Mouse (Mus musculus) midbrain, embryonic 11.5 days (tissue): ENCODE results near the gene Upp2. TPM values are rescaled to one million over a fixed set of nuclear protein-coding genes. Genes with fewer than 3 reads are reported as not detected.

Experiments
- ATAC-seq: fragments of 200-750 bp; cut with Nextera tagmentation; 2 replicates; pipeline ENCODE4 v1.8.0; 2017; ENCODE audit warnings: moderate TSS enrichment, moderate library complexity; ENCODE audit not compliant: low FRiP score
- DNase-seq: peaks from one replicate; pipeline ENCODE4 v3.0.0; 2015; ENCODE audit warnings: low spot score; ENCODE audit errors: missing footprints
- H3K27ac ChIP-seq: fragments of 300-500 bp; sonication (generic); 2 replicates; pipeline ENCODE4 v1.5.1; 2014; ENCODE audit warnings: low read depth, low read length
- H3K27me3 ChIP-seq: fragments of 300-500 bp; sonication (generic); 2 replicates; pipeline ENCODE4 v1.6.1; 2014; ENCODE audit warnings: mild to moderate bottlenecking, low read length, moderate library complexity, mixed read lengths; ENCODE audit not compliant: control insufficient read depth, insufficient read depth
- H3K36me3 ChIP-seq: fragments of 300-500 bp; sonication (generic); 2 replicates; pipeline ENCODE4 v1.6.1; 2014; ENCODE audit warnings: mild to moderate bottlenecking, low read length, moderate library complexity, mixed read lengths; ENCODE audit not compliant: control insufficient read depth, insufficient read depth
- H3K4me1 ChIP-seq: fragments of 300-500 bp; sonication (generic); 2 replicates; pipeline ENCODE4 v1.6.1; 2014; ENCODE audit warnings: low read length; ENCODE audit not compliant: control insufficient read depth, insufficient read depth
- H3K4me2 ChIP-seq: fragments of 300-500 bp; sonication (generic); 2 replicates; pipeline ENCODE4 v1.6.1; 2014; ENCODE audit warnings: mild to moderate bottlenecking, moderate library complexity
- H3K4me3 ChIP-seq: fragments of 300-500 bp; sonication (generic); 2 replicates; pipeline ENCODE4 v1.5.1; 2014; ENCODE audit warnings: low read depth, low read length
- H3K9ac ChIP-seq: fragments of 300-500 bp; sonication (generic); 2 replicates; pipeline ENCODE4 v1.6.1; 2014; ENCODE audit warnings: low read length
- H3K9me3 ChIP-seq: fragments of 300-500 bp; sonication (generic); 2 replicates; pipeline ENCODE4 v1.6.1; 2016; ENCODE audit warnings: low read length; ENCODE audit not compliant: control insufficient read depth
- WGBS: fragments of 180-500 bp; shearing (Covaris S2); extraction: QIAGEN DNeasy Blood & Tissue Kit; methylation state at CpG from one replicate; pipeline ENCODE4 v1.1.7; 2014; 5-methylcytosine and 5-hydroxymethylcytosine counted together
- polyA plus RNA-seq: library from polyadenylated mRNA; unstranded; fragments of >200 nt; fragmentation: Nextera tagmentation; extraction: Ambion mirVana; gene quantifications from 2 replicates; pipeline ENCODE4 v1.2.1, GENCODE M21; 2014

The Upp2 gene
- polyA plus RNA-seq, 1 experiment from 2014 or later = 4.7 TPM

DNA sequence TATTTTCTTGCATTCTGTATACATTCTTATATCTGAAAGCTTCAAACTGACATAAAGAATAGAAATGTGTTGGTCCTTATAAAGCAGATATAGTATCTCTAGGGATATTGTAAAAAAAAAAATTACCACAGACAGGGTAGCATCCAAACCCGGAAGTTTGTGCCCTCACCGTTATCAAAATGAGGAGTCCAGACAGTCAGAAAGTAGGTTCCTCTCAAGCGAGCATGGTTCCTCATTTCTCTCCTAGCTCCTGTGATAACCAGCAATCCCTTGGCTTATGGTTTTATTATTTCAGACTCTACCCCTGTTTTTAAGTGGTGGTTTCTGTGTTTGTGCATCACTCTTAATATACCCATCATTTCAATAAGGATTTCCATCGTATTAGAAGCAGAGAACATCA lies 134.5 kb downstream of the Upp2 start:
- no peak for DNase-seq
- no peaks in the 10 kb centered on the region for H3K4me1 ChIP-seq
- H3K4me2 ChIP-seq = no peak overlapping the region
- H3K4me3 ChIP-seq = no peak overlapping the region
- H3K9me3 ChIP-seq = no peaks in the 10 kb centered on the region
- no peak for ATAC-seq
- H3K27me3 ChIP-seq = no peaks in the 10 kb centered on the region
- H3K27ac ChIP-seq = no peak overlapping the region
- no peak overlapping the region for H3K9ac ChIP-seq
- H3K36me3 ChIP-seq = no peaks in the 10 kb centered on the region
- 89% methylated on average over 4 of the region's 4 CpGs for WGBS

DNA sequence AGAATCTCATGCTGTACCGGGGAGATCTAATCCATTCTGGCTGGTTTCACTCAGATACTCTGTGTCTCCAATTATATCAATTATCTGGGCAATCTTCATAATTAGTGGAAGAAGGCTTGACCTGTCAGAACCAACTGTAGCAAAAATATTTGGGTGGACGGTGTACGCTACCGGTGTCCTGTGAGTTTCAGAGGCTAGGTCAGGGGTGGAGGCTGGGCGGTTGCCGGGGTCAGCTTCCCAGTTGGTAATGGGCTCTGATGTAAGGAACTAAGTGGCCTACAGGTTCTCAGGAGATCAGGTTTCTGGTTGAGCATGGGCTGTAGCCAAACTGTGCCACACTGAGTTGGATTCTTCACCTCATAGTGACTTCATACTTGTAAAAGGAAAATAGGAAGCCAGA lies 136.1 kb downstream of the Upp2 start:
- no peak overlapping the region for H3K27ac ChIP-seq
- no peaks in the 10 kb centered on the region for H3K4me1 ChIP-seq
- 88% methylated on average over 6 of the region's 6 CpGs for WGBS
- no peak overlapping the region for H3K4me2 ChIP-seq
- ATAC-seq (no peak), DNase-seq (no peak)
- H3K27me3 ChIP-seq = no peaks in the 10 kb centered on the region
- H3K9ac ChIP-seq = no peak overlapping the region
- H3K4me3 ChIP-seq = no peak overlapping the region
- no peaks in the 10 kb centered on the region for H3K36me3 ChIP-seq
- no peaks in the 10 kb centered on the region for H3K9me3 ChIP-seq

DNA sequence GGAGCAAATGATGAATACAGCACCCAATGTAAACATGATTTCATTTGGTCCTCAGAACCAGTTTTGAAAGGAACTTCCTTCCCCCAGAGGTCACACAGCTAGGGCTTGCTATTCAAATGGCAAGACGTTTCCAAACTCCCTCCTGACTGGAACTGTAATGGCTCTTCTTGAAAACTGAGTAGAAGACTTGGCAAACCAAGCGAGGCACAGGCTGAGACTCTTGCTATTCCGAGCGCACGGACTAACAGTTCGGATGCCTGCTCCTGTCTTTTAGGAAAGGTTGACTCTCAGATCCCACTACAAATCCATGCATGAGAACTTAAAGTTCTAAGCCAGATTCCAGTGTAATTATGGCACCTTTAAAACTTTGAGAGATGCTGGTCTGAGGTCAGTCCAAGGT lies 136.5 kb downstream of the Upp2 start:
- Histone ChIP-seq H3K4me1 (no peaks in the 10 kb centered on the region), H3K9ac (no peak overlapping the region), H3K27me3 (no peaks in the 10 kb centered on the region), H3K9me3 (no peaks in the 10 kb centered on the region), H3K4me3 (no peak overlapping the region), H3K4me2 (no peak overlapping the region), H3K36me3 (no peaks in the 10 kb centered on the region), H3K27ac (no peak overlapping the region)
- 88% methylated on average over 6 of the region's 6 CpGs for WGBS
- ATAC-seq = no peak
- no peak for DNase-seq

DNA sequence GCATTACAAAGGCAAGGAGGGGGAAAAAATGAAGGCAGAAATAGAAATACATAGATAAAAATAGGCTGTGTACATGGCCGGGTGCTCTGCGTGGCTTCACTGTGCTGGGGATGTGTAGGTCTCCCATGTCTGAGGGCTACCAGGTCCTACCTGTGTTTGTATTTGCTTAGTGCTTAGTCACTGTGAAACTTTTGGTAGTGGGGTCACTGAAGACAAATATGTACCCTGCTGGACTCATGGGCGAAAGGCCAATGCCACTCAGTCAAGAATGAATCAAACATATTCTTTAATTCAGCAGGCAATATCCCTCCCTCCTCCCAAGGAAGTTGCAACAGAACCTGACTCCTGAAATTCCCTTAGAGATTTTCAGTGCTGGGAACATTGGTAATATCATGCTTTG lies 137.5 kb downstream of the Upp2 start:
- no peak overlapping the region for H3K4me3 ChIP-seq
- H3K9me3 ChIP-seq = no peaks in the 10 kb centered on the region
- WGBS = 90% methylated on average over 3 of the region's 3 CpGs
- no peaks in the 10 kb centered on the region for H3K27me3 ChIP-seq
- no peak for DNase-seq
- no peak overlapping the region for H3K4me2 ChIP-seq
- no peak overlapping the region for H3K27ac ChIP-seq
- no peak for ATAC-seq
- H3K4me1 ChIP-seq = no peaks in the 10 kb centered on the region
- no peaks in the 10 kb centered on the region for H3K36me3 ChIP-seq
- H3K9ac ChIP-seq = no peak overlapping the region

DNA sequence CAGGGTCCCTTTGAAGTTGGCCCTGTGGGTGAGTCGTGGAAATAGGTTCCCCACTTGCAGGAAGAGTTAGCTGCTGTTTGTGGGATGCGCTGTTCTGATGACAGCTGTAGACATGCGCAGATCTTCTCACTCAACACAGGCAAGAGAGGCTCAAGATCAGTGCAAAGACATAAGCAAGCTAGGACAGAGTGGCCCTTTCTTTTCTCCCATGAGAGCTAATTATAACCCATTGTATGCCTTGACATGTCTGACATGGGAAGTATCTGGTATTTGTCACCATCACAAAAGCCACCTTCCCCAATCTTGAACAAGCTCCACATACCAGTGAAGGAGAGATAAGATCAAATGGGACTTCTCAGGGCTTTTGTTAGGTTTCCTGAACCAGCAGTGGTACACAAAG lies 140.6 kb downstream of the Upp2 start:
- H3K9ac ChIP-seq = no peak overlapping the region

DNA sequence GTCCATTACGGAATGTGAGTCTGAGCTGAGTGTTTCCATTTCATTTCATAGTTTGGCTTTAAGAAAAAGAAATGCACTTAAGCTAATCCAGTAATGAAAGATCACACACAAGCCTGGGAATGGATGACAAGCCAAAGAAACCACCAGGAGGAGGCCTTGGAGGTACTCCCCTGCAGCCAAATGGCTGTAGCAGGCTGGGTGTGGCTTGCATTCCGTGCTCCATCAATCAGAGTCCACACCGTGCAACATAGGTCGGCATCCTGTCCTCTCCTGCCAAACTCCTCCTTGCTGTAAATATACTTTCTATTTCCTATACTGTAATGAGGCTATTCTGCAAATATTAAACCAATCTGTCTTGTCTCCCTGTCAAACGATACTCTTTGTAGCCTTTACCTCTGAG lies 143.1 kb downstream of the Upp2 start:
- H3K27me3 ChIP-seq = no peaks in the 10 kb centered on the region
- H3K9ac ChIP-seq = no peak overlapping the region
- no peak overlapping the region for H3K4me3 ChIP-seq
- ATAC-seq (no peak), DNase-seq (no peak)
- H3K4me1 ChIP-seq = no peaks in the 10 kb centered on the region
- no peak overlapping the region for H3K27ac ChIP-seq
- 84% methylated on average over 5 of the region's 5 CpGs for WGBS
- H3K36me3 ChIP-seq = no peaks in the 10 kb centered on the region
- no peak overlapping the region for H3K4me2 ChIP-seq
- no peaks in the 10 kb centered on the region for H3K9me3 ChIP-seq

More for the DNA sequence above, 140.6 kb downstream of the Upp2 start:
- no peaks in the 10 kb centered on the region for H3K36me3 ChIP-seq
- H3K9me3 ChIP-seq = no peaks in the 10 kb centered on the region
- H3K4me3 ChIP-seq = no peak overlapping the region
- H3K4me1 ChIP-seq = no peaks in the 10 kb centered on the region
- no peaks in the 10 kb centered on the region for H3K27me3 ChIP-seq
- H3K27ac ChIP-seq = no peak overlapping the region
- 86% methylated on average over 3 of the region's 3 CpGs for WGBS
- ATAC-seq (no peak), DNase-seq (no peak)
- no peak overlapping the region for H3K4me2 ChIP-seq

DNA sequence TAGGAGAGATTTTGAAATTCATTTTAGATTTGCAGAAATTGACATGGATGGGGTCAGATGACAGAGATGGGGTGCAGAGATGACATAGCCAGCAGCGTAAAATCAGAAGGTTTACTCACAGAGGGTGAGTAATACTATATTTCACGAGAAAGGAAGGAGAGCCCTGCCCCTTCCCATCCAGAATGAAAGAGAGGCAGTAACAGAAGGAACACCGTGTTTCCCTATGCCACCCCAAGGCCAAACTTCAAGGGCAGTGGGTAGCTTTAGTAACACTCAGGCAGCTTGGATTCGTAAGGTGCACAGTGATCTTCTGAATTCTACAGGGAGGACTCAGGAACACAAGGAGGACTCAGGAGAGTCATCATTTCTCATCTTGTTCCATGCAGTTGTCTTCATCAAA lies 144.0 kb downstream of the Upp2 start:
- WGBS = 83% methylated on average over 4 of the region's 4 CpGs
- no peak overlapping the region for H3K27ac ChIP-seq
- no peaks in the 10 kb centered on the region for H3K9me3 ChIP-seq
- DNase-seq (no peak), ATAC-seq (no peak)
- H3K36me3 ChIP-seq = no peaks in the 10 kb centered on the region
- no peak overlapping the region for H3K9ac ChIP-seq
- H3K4me1 ChIP-seq = no peaks in the 10 kb centered on the region
- H3K4me2 ChIP-seq = no peak overlapping the region
- H3K4me3 ChIP-seq = no peak overlapping the region
- no peaks in the 10 kb centered on the region for H3K27me3 ChIP-seq

DNA sequence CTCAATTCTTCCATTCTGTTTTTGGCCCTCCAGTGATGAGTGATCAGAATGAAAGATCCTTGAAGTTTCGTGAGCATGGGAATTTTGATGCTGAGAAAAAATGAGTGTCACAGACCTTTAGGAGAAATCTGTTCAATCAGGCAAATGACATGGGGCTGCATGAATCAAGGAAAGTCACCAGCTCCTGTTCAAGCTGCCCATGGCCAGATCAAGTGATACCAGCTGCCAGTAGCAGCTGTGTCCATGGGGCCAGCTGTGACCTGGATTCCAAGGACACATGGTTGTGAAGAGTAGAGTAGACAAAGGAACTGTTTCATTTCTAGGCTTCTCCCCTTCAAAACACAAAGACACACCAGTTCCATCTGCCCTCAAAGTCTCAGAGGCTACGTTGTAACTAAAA lies 144.4 kb downstream of the Upp2 start:
- DNase-seq (no peak), ATAC-seq (no peak)
- H3K36me3 ChIP-seq = no peaks in the 10 kb centered on the region
- no peaks in the 10 kb centered on the region for H3K9me3 ChIP-seq
- no peak overlapping the region for H3K9ac ChIP-seq
- no peak overlapping the region for H3K4me2 ChIP-seq
- H3K4me3 ChIP-seq = no peak overlapping the region
- WGBS = 83% methylated on average over 2 of the region's 2 CpGs
- no peak overlapping the region for H3K27ac ChIP-seq
- H3K27me3 ChIP-seq = no peaks in the 10 kb centered on the region
- H3K4me1 ChIP-seq = no peaks in the 10 kb centered on the region

DNA sequence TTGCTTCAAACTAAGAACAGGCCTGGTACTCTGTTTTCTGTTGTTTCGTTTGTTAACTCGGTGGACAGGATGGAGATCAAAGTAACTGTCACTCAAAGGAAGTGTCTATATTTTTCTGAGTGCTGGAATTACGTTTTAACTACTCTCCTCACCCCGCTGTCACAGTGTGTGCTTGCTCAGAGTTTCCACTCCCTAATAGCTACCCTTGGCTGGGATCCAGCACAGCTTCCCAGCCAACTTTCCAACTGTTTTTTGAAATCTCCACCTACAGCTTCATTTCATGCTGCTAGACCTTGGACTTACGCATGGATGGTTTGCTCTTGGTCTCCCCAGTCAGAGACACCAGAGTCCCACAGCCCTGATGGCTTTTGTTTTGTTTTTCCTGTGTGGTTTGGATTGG lies 144.8 kb downstream of the Upp2 start:
- DNase-seq (no peak), ATAC-seq (no peak)
- 72% methylated on average over 5 of the region's 5 CpGs for WGBS
- Histone ChIP-seq H3K4me2 (no peak overlapping the region), H3K9me3 (no peaks in the 10 kb centered on the region), H3K4me1 (no peaks in the 10 kb centered on the region), H3K27me3 (no peaks in the 10 kb centered on the region), H3K9ac (no peak overlapping the region), H3K4me3 (no peak overlapping the region), H3K36me3 (no peaks in the 10 kb centered on the region), H3K27ac (no peak overlapping the region)

DNA sequence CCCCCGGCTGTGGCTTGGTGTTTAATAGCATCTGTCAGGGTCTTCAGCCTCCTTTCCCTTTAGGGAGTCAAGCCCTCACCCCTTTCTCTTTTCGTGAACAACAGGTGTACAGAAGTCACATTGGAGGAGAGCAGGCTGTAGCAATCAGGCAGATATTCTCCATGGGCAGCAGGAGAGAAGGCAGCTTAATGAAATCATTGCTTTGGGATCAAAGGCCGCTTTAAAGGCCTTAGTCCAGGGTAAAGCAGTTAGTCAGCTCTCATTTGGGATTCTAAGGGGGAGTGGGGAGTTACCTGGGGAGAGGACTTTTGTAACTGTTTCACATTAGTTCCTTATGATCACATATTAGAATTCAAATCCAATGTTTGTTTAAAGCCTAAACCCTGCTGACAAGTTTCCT lies 150.8 kb downstream of the Upp2 start:
- Histone ChIP-seq H3K4me2 (no peak overlapping the region), H3K4me3 (no peak overlapping the region), H3K4me1 (no peaks in the 10 kb centered on the region), H3K9me3 (peaks cover 5% of the 10 kb centered on the region), H3K9ac (no peak overlapping the region), H3K27me3 (no peaks in the 10 kb centered on the region), H3K36me3 (no peaks in the 10 kb centered on the region), H3K27ac (no peak overlapping the region)
- 45% methylated on average over 3 of the region's 3 CpGs for WGBS
- no peak for DNase-seq
- no peak for ATAC-seq
